Mouse (Mus musculus): ENCODE data around the gene Larp6.

GRCm38 (mm10) chr9:60757817-60758216 is 45.0 kb downstream of the Larp6 start:
- TF ChIP-seq CTCF (IDR thresholded peaks at IDR 0.05; ENCODE audit: control insufficient read depth, insufficient read depth, insufficient replicate concordance, low read depth, low read length) (no peak), POLR2A (IDR thresholded peaks at IDR 0.05; ENCODE audit: control insufficient read depth, low read depth, low read length) (no peak)
